Mouse (Mus musculus) brain, embryonic 14.5 days (tissue): ENCODE measurements around the gene Lmo7.

ENCODE experiments used
- CTCF ChIP-seq: fragments of 200-500 bp; IDR thresholded peaks from 2 replicates; pipeline ENCODE4 v1.5.1; 2012; ENCODE audit warnings: inconsistent platforms, mild to moderate bottlenecking, moderate library complexity, borderline replicate concordance; ENCODE audit not compliant: insufficient read depth, insufficient read length; ENCODE audit errors: extremely low read depth
- POLR2A ChIP-seq: fragments of 200-500 bp; IDR thresholded peaks from 2 replicates; pipeline ENCODE4 v1.6.1; 2012; ENCODE audit warnings: mild to moderate bottlenecking, inconsistent platforms, borderline replicate concordance; ENCODE audit not compliant: poor library complexity, insufficient read depth, insufficient read length, severe bottlenecking; ENCODE audit errors: extremely low read depth

- TF ChIP-seq CTCF (no peak), POLR2A (no peak)
Measured at GRCm38 (mm10) chr14:101797930-101798500, 68.3 kb downstream of the Lmo7 start.
